In the genomic region with DNA sequence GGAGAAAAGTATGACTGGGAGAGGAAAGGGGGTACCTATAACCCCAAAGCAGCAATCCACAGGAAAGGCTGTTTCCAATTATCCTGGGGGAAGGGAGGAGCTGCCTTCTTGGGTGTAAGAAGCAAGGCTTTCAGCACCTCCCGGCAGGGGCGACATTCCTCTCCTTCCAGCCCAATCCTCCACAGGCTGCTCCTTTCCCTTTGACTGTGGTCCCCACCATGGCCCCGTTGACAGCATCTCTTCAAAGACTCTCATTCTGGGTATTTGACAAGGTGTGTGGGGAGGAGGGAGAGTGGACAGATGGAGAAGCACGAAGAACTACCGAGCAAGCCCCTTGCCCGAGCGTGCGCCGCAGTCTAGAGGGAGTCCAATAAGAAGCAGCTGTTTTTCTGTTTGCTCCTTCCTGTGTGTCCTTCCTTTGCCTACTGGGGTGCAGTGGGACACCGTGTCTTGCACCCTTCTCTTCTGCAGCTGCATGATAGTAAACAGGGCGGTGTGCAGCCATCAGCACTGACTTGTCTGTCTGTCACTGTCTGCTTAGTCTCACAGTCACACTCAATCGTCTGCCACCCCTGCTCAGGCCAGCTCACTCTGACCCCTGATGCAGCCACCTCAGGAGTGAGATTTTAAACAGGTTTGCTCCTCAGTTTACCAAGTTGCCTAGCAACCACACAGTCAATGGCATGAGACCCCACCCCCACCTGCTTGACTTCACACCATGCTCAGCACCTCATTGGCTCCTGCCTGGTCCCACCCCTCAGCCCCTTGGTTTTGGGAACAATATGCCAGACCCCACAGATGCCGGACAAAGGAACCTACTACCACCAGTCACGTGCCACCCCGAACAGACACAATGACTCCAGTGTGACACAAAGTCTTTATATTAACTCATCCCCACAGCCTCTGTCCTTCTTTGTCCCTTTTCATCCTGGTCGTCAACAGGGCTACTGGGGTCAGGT, we compare ENCODE assay signal across 10 mouse cellular contexts. TPM values are rescaled to one million over a fixed set of nuclear protein-coding genes. Genes with fewer than 3 reads are reported as not detected.
A peak's percentile ranks its signal among the peaks of the same experiment; 100 is the strongest.
DNase-seq lines count a peak whose midpoint lies in the region; ATAC-seq and TF ChIP-seq lines count a peak whose summit lies in the region.
"Had no signal": no experiment of that assay in that cellular context is flagged by ENCODE, and none has a peak within 500 bp of the region (broad histone marks: within the 10 kb centered on the region; RNA-seq: fewer than 3 reads in every experiment).

No protein-coding gene starts in this region.

- no peak for TF ChIP-seq POLR2A in limb, embryonic 14.5 days (IDR thresholded peaks at IDR 0.05; ENCODE audit: borderline replicate concordance, extremely low read depth, insufficient read depth, insufficient read length)

- WGBS in heart, embryonic 10.5 days = 16% methylated on average over 16 of the region's 16 CpGs
- 15% methylated on average over 16 of the region's 16 CpGs for WGBS in forebrain, embryonic 12.5 days
- WGBS in limb, embryonic 14.5 days = 16% methylated on average over 16 of the region's 16 CpGs

- no peak for TF ChIP-seq CTCF in E14TG2a.4 (conservative IDR thresholded peaks at IDR 0.05; ENCODE audit: low read length)

- peak; percentile 90 for DNase-seq in heart, embryonic 10.5 days (ENCODE audit: low spot score)
- DNase-seq in heart, adult 8-10 months (ENCODE audit: low spot score) = no peak
- DNase-seq in limb, embryonic 14.5 days (ENCODE audit: low spot score) = peak; percentile 63
- no peak for DNase-seq in thymus, postnatal 14 days
- DNase-seq in c-Kit-positive CD71-positive TER-119-positive erythroid progenitor cells, embryonic 14.5 days (ENCODE audit: low spot score) = no peak
- DNase-seq: gastrocnemius, postnatal 14 days had no signal

- H3K4me2 ChIP-seq in forebrain, embryonic 12.5 days = peak overlapping the region; percentile 97
- H3K4me2 ChIP-seq in limb, embryonic 14.5 days (replicated peaks; ENCODE audit: low read depth, low read length, severe bottlenecking) = peak overlapping the region; percentile 90

- H3K36me3 ChIP-seq in heart, embryonic 10.5 days = peaks cover 42% of the 10 kb centered on the region
- peaks cover 35% of the 10 kb centered on the region for H3K36me3 ChIP-seq in E14TG2a.4 (ENCODE audit: insufficient read depth, low read length)
- peaks cover 51% of the 10 kb centered on the region for H3K36me3 ChIP-seq in forebrain, embryonic 12.5 days (replicated peaks)
- peaks cover 41% of the 10 kb centered on the region for H3K36me3 ChIP-seq in limb, embryonic 14.5 days (ENCODE audit: control insufficient read depth, insufficient read depth, low read length)

- ATAC-seq in forebrain, embryonic 12.5 days (ENCODE audit: low FRiP score) = peak; percentile 59
- ATAC-seq in limb, embryonic 14.5 days (ENCODE audit: low FRiP score, low read depth) = 0 out of 2 replicates have a peak, but pooled peaks have one; percentile 39
- ATAC-seq in activated CD4-positive, CD25-positive, alpha-beta regulatory T cell, adult 4 months = no peak

- H3K9me3 ChIP-seq in heart, embryonic 10.5 days = no peaks in the 10 kb centered on the region
- no peaks in the 10 kb centered on the region for H3K9me3 ChIP-seq in E14TG2a.4 (ENCODE audit: low read length)
- no peaks in the 10 kb centered on the region for H3K9me3 ChIP-seq in forebrain, embryonic 12.5 days
- H3K9me3 ChIP-seq in limb, embryonic 14.5 days (ENCODE audit: control insufficient read depth, low read length) = no peaks in the 10 kb centered on the region

- H3K4me3 ChIP-seq in heart, embryonic 10.5 days = peak overlapping the region; percentile 76
- H3K4me3 ChIP-seq in E14TG2a.4 (replicated peaks; ENCODE audit: low read length) = peak overlapping the region; percentile 78
- H3K4me3 ChIP-seq in forebrain, embryonic 12.5 days (replicated peaks) = peak overlapping the region; percentile 78; the same call in 1 of the 2 replicates
- H3K4me3 ChIP-seq in limb, embryonic 14.5 days (replicated peaks; ENCODE audit: low read length) = peak overlapping the region; percentile 67

- peaks cover 85% of the 10 kb centered on the region for H3K4me1 ChIP-seq in heart, embryonic 10.5 days
- H3K4me1 ChIP-seq in E14TG2a.4 (replicated peaks; ENCODE audit: low read depth, low read length) = peaks cover 94% of the 10 kb centered on the region
- H3K4me1 ChIP-seq in forebrain, embryonic 12.5 days = peaks cover 65% of the 10 kb centered on the region
- peaks cover 42% of the 10 kb centered on the region for H3K4me1 ChIP-seq in limb, embryonic 14.5 days (ENCODE audit: control insufficient read depth, insufficient read depth, low read length)

- peaks cover 10% of the 10 kb centered on the region for H3K27me3 ChIP-seq in heart, embryonic 10.5 days (ENCODE audit: insufficient read depth, poor library complexity, severe bottlenecking)
- H3K27me3 ChIP-seq in E14TG2a.4 (ENCODE audit: insufficient read depth, low read length) = peaks cover 25% of the 10 kb centered on the region
- 0 out of 2 replicates have a peak, but pooled peaks cover 12% of the 10 kb centered on the region for H3K27me3 ChIP-seq in forebrain, embryonic 12.5 days
- H3K27me3 ChIP-seq in limb, embryonic 14.5 days (ENCODE audit: control insufficient read depth, insufficient read depth, low read length) = no peaks in the 10 kb centered on the region

- peak overlapping the region; percentile 96 for H3K9ac ChIP-seq in forebrain, embryonic 12.5 days
- H3K9ac ChIP-seq in limb, embryonic 14.5 days (ENCODE audit: low read depth, low read length, severe bottlenecking) = 0 out of 2 replicates have a peak overlapping the region, but pooled peaks have one; percentile 76

- peak overlapping the region; percentile 97 for H3K27ac ChIP-seq in heart, embryonic 10.5 days
- peak overlapping the region; percentile 90 for H3K27ac ChIP-seq in forebrain, embryonic 12.5 days
- peak overlapping the region; percentile 83 for H3K27ac ChIP-seq in limb, embryonic 14.5 days (replicated peaks; ENCODE audit: low read depth, low read length)

RNA-seq across cellular contexts. Expression of a gene that starts 1.2 kb away (rescaled TPM):
- polyA plus RNA-seq in heart, embryonic 10.5 days (2016; fragmentation: Nextera tagmentation; extraction: Ambion mirVana) = 61.0 and 89.9 TPM in 2 replicates
- total RNA-seq in heart, adult 8-10 months (2022) = 100 to 1,000 TPM; 105 to 137 (median 128) TPM
- 63.7 and 72.7 TPM in 2 replicates for polyA plus RNA-seq in forebrain, embryonic 12.5 days (2016; fragmentation: Nextera tagmentation; extraction: Ambion mirVana)
- polyA plus RNA-seq in limb, embryonic 14.5 days (2012; rRNA removed) = 57.6 and 78.1 TPM in 2 replicates
- polyA plus RNA-seq in limb, embryonic 14.5 days (2014; fragmentation: Nextera tagmentation; extraction: Ambion mirVana) = 12.7 and 14.6 TPM in 2 replicates
- under 1 TPM in 1 of 2 experiments, not detected in 1; 0.17 TPM for polyA plus RNA-seq in activated CD4-positive, CD25-positive, alpha-beta regulatory T cell, adult 4 months (2017; shearing (Covaris generic))
- total RNA-seq: liver, adult 2 months had no signal

RNA-seq across cellular contexts. Expression of a gene that starts 12.3 kb away (rescaled TPM):
- 0.18 and 0.95 TPM in 2 replicates for polyA plus RNA-seq in heart, embryonic 10.5 days (2016; fragmentation: Nextera tagmentation; extraction: Ambion mirVana)
- under 1 TPM; 0.22 to 0.66 (median 0.40) TPM for total RNA-seq in heart, adult 8-10 months (2022)
- polyA plus RNA-seq in forebrain, embryonic 12.5 days (2016; fragmentation: Nextera tagmentation; extraction: Ambion mirVana) = 1.7 and 2.1 TPM in 2 replicates
- polyA plus RNA-seq in limb, embryonic 14.5 days (2012; rRNA removed) = 4.5 and 4.7 TPM in 2 replicates
- 3.6 and 4.2 TPM in 2 replicates for polyA plus RNA-seq in limb, embryonic 14.5 days (2014; fragmentation: Nextera tagmentation; extraction: Ambion mirVana)
- polyA plus RNA-seq in activated CD4-positive, CD25-positive, alpha-beta regulatory T cell, adult 4 months (2017; shearing (Covaris generic)) = under 1 TPM in 1 of 2 experiments, not detected in 1; 0.19 TPM

RNA-seq across cellular contexts. Expression of a gene that starts 18.9 kb away (rescaled TPM):
- 27.2 and 32.4 TPM in 2 replicates for polyA plus RNA-seq in heart, embryonic 10.5 days (2016; fragmentation: Nextera tagmentation; extraction: Ambion mirVana)
- 1 to 10 TPM; 4.6 to 6.7 (median 5.6) TPM for total RNA-seq in heart, adult 8-10 months (2022)
- polyA plus RNA-seq in forebrain, embryonic 12.5 days (2016; fragmentation: Nextera tagmentation; extraction: Ambion mirVana) = 33.0 and 36.0 TPM in 2 replicates
- 19.0 and 25.1 TPM in 2 replicates for polyA plus RNA-seq in limb, embryonic 14.5 days (2012; rRNA removed)
- polyA plus RNA-seq in limb, embryonic 14.5 days (2014; fragmentation: Nextera tagmentation; extraction: Ambion mirVana) = 20.6 and 20.8 TPM in 2 replicates
- polyA plus RNA-seq in activated CD4-positive, CD25-positive, alpha-beta regulatory T cell, adult 4 months (2017; shearing (Covaris generic)) = 10 to 100 TPM; 25.6 to 27.6 TPM

RNA-seq across cellular contexts. Expression of a gene that starts 19.0 kb away (rescaled TPM):
- polyA plus RNA-seq in heart, embryonic 10.5 days (2016; fragmentation: Nextera tagmentation; extraction: Ambion mirVana) = 104 and 161 TPM in 2 replicates
- 10 to 100 TPM; 12.8 to 16.3 (median 14.1) TPM for total RNA-seq in heart, adult 8-10 months (2022)
- 120 and 124 TPM in 2 replicates for polyA plus RNA-seq in forebrain, embryonic 12.5 days (2016; fragmentation: Nextera tagmentation; extraction: Ambion mirVana)
- polyA plus RNA-seq in limb, embryonic 14.5 days (2012; rRNA removed) = 173 and 200 TPM in 2 replicates
- 138 and 155 TPM in 2 replicates for polyA plus RNA-seq in limb, embryonic 14.5 days (2014; fragmentation: Nextera tagmentation; extraction: Ambion mirVana)
- 100 to 1,000 TPM; 231 to 302 TPM for polyA plus RNA-seq in activated CD4-positive, CD25-positive, alpha-beta regulatory T cell, adult 4 months (2017; shearing (Covaris generic))

RNA-seq across cellular contexts. Expression of a gene that starts 44.6 kb away (rescaled TPM):
- polyA plus RNA-seq in heart, embryonic 10.5 days (2016; fragmentation: Nextera tagmentation; extraction: Ambion mirVana) = 15.6 and 24.1 TPM in 2 replicates
- total RNA-seq in heart, adult 8-10 months (2022) = 10 to 100 TPM; 12.4 to 16.3 (median 13.1) TPM
- 11.9 and 12.6 TPM in 2 replicates for polyA plus RNA-seq in forebrain, embryonic 12.5 days (2016; fragmentation: Nextera tagmentation; extraction: Ambion mirVana)
- 17.9 and 20.6 TPM in 2 replicates for polyA plus RNA-seq in limb, embryonic 14.5 days (2012; rRNA removed)
- 9.1 and 10.4 TPM in 2 replicates for polyA plus RNA-seq in limb, embryonic 14.5 days (2014; fragmentation: Nextera tagmentation; extraction: Ambion mirVana)
- under 1 TPM in 1 of 2 experiments, not detected in 1; 0.46 TPM for polyA plus RNA-seq in activated CD4-positive, CD25-positive, alpha-beta regulatory T cell, adult 4 months (2017; shearing (Covaris generic))

Comparison
In these comparisons a context has a peak if more than half of its experiments do, and no peak if none do; other contexts are left out.
1. DNase-seq: peak in heart, embryonic 10.5 days (single experiment) and limb, embryonic 14.5 days (single experiment); none in heart, adult 8-10 months (single experiment), thymus, postnatal 14 days (single experiment) and c-Kit-positive CD71-positive TER-119-positive erythroid progenitor cells, embryonic 14.5 days (single experiment).
2. RNA of a gene that starts 1.2 kb away (polyA plus RNA-seq): 63.7 to 72.7 TPM in forebrain, embryonic 12.5 days, 61.0 to 89.9 TPM in heart, embryonic 10.5 days and 12.7 to 78.1 TPM in limb, embryonic 14.5 days; 0.17 TPM in activated CD4-positive, CD25-positive, alpha-beta regulatory T cell, adult 4 months; every median in the first group is over 10 times any median in the second.
3. Peak in every context shown above with its lines, with median percentiles within 50 percentile points of each other: H3K27ac ChIP-seq and H3K4me3 ChIP-seq.